Mouse (Mus musculus): ENCODE data around the gene Cnot11. TPM values are rescaled to one million over a fixed set of nuclear protein-coding genes. Genes with fewer than 3 reads are reported as not detected.
A peak's percentile ranks its signal among the peaks of the same experiment; 100 is the strongest.

Cnot11 gene
- 29.9 and 33.5 TPM in 2 replicates for polyA plus RNA-seq (2014; fragmentation: Nextera tagmentation; extraction: Ambion mirVana)

GRCm38 (mm10) chr1:39534831-39535230 lies at the start of gene Cnot11:
Cnot11 (plus strand) TSS chr1:39534992.
- Histone ChIP-seq H3K27me3 (ENCODE audit: control insufficient read depth, insufficient read depth, low read length) (no peaks in the 10 kb centered on the region), H3K4me3 (ENCODE audit: low read depth, low read length) (peak within 1 kb of the TSS; percentile 94), H3K4me1 (ENCODE audit: control insufficient read depth, insufficient read depth, low read length) (peaks cover 12% of the 10 kb centered on the region; the same call in 1 of the 2 replicates), H3K4me2 (ENCODE audit: low read depth) (peak within 1 kb of the TSS; percentile 85), H3K9me3 (ENCODE audit: control insufficient read depth, low read length) (no peaks in the 10 kb centered on the region), H3K27ac (ENCODE audit: low read depth, low read length) (peak within 1 kb of the TSS; percentile 87), H3K36me3 (ENCODE audit: control insufficient read depth, insufficient read depth, low read length) (peaks cover 1% of the 10 kb centered on the region), H3K9ac (ENCODE audit: low read length) (peak within 1 kb of the TSS; percentile 90)
- no peak for DNase-seq (ENCODE audit: low spot score)
- WGBS: 31% methylated on average over 13 of the region's 13 CpGs
- no peak for ATAC-seq (ENCODE audit: insufficient read depth, low FRiP score, low TSS enrichment)

GRCm38 (mm10) chr1:39487370-39487769 lies 47.4 kb upstream of the Cnot11 start:
- no peak overlapping the region for H3K9ac ChIP-seq (ENCODE audit: low read length)
- ATAC-seq (ENCODE audit: insufficient read depth, low FRiP score, low TSS enrichment): no peak
- no peaks in the 10 kb centered on the region for H3K4me1 ChIP-seq (ENCODE audit: control insufficient read depth, insufficient read depth, low read length)
- H3K9me3 ChIP-seq (ENCODE audit: control insufficient read depth, low read length): no peaks in the 10 kb centered on the region
- no peak for DNase-seq (ENCODE audit: low spot score)
- no peak overlapping the region for H3K4me2 ChIP-seq (ENCODE audit: low read depth)
- no peaks in the 10 kb centered on the region for H3K36me3 ChIP-seq (ENCODE audit: control insufficient read depth, insufficient read depth, low read length)
- no peaks in the 10 kb centered on the region for H3K27me3 ChIP-seq (ENCODE audit: control insufficient read depth, insufficient read depth, low read length)
- no peak overlapping the region for H3K4me3 ChIP-seq (ENCODE audit: low read depth, low read length)
- WGBS: 82% methylated on average over 3 of the region's 3 CpGs
- no peak overlapping the region for H3K27ac ChIP-seq (ENCODE audit: low read depth, low read length)

GRCm38 (mm10) chr1:39493165-39493564 lies 41.6 kb upstream of the Cnot11 start:
- no peaks in the 10 kb centered on the region for H3K27me3 ChIP-seq (ENCODE audit: control insufficient read depth, insufficient read depth, low read length)
- 90% methylated on average over 5 of the region's 5 CpGs for WGBS
- no peaks in the 10 kb centered on the region for H3K4me1 ChIP-seq (ENCODE audit: control insufficient read depth, insufficient read depth, low read length)
- DNase-seq (ENCODE audit: low spot score) (no peak), ATAC-seq (ENCODE audit: insufficient read depth, low FRiP score, low TSS enrichment) (no peak)
- no peaks in the 10 kb centered on the region for H3K36me3 ChIP-seq (ENCODE audit: control insufficient read depth, insufficient read depth, low read length)
- H3K4me2 ChIP-seq (ENCODE audit: low read depth): no peak overlapping the region
- H3K9me3 ChIP-seq (ENCODE audit: control insufficient read depth, low read length): no peaks in the 10 kb centered on the region
- H3K27ac ChIP-seq (ENCODE audit: low read depth, low read length): no peak overlapping the region
- H3K9ac ChIP-seq (ENCODE audit: low read length): no peak overlapping the region
- no peak overlapping the region for H3K4me3 ChIP-seq (ENCODE audit: low read depth, low read length)

- 87% methylated on average over 3 of the region's 3 CpGs for WGBS
- no peak for DNase-seq (ENCODE audit: low spot score)
- Histone ChIP-seq H3K4me3 (ENCODE audit: low read depth, low read length) (no peak overlapping the region), H3K4me1 (ENCODE audit: control insufficient read depth, insufficient read depth, low read length) (no peaks in the 10 kb centered on the region), H3K27ac (ENCODE audit: low read depth, low read length) (no peak overlapping the region), H3K4me2 (ENCODE audit: low read depth) (no peak overlapping the region), H3K27me3 (ENCODE audit: control insufficient read depth, insufficient read depth, low read length) (no peaks in the 10 kb centered on the region), H3K9ac (ENCODE audit: low read length) (no peak overlapping the region), H3K36me3 (ENCODE audit: control insufficient read depth, insufficient read depth, low read length) (no peaks in the 10 kb centered on the region), H3K9me3 (ENCODE audit: control insufficient read depth, low read length) (no peaks in the 10 kb centered on the region)
- no peak for ATAC-seq (ENCODE audit: insufficient read depth, low FRiP score, low TSS enrichment)
Observed at GRCm38 (mm10) chr1:39493664-39494063, 41.1 kb upstream of the Cnot11 start.

- Histone ChIP-seq H3K4me2 (ENCODE audit: low read depth) (no peak overlapping the region), H3K27me3 (ENCODE audit: control insufficient read depth, insufficient read depth, low read length) (no peaks in the 10 kb centered on the region)
- WGBS: 95% methylated on average over 4 of the region's 4 CpGs
Observed at GRCm38 (mm10) chr1:39496995-39497394, 37.8 kb upstream of the Cnot11 start.

GRCm38 (mm10) chr1:39497748-39498147 lies 37.0 kb upstream of the Cnot11 start:
- no peak overlapping the region for H3K27ac ChIP-seq (ENCODE audit: low read depth, low read length)
- 89% methylated on average over 11 of the region's 11 CpGs for WGBS

More at GRCm38 (mm10) chr1:39496995-39497394, 37.8 kb upstream of the Cnot11 start:
- Histone ChIP-seq H3K27ac (ENCODE audit: low read depth, low read length) (no peak overlapping the region), H3K9ac (ENCODE audit: low read length) (no peak overlapping the region), H3K4me1 (ENCODE audit: control insufficient read depth, insufficient read depth, low read length) (no peaks in the 10 kb centered on the region), H3K4me3 (ENCODE audit: low read depth, low read length) (no peak overlapping the region), H3K36me3 (ENCODE audit: control insufficient read depth, insufficient read depth, low read length) (no peaks in the 10 kb centered on the region), H3K9me3 (ENCODE audit: control insufficient read depth, low read length) (no peaks in the 10 kb centered on the region)
- ATAC-seq (ENCODE audit: insufficient read depth, low FRiP score, low TSS enrichment) (no peak), DNase-seq (ENCODE audit: low spot score) (no peak)

GRCm38 (mm10) chr1:39499485-39499941 lies 35.3 kb upstream of the Cnot11 start:
- Histone ChIP-seq H3K36me3 (ENCODE audit: control insufficient read depth, insufficient read depth, low read length) (no peaks in the 10 kb centered on the region), H3K9me3 (ENCODE audit: control insufficient read depth, low read length) (no peaks in the 10 kb centered on the region), H3K9ac (ENCODE audit: low read length) (no peak overlapping the region), H3K27me3 (ENCODE audit: control insufficient read depth, insufficient read depth, low read length) (no peaks in the 10 kb centered on the region), H3K27ac (ENCODE audit: low read depth, low read length) (no peak overlapping the region), H3K4me1 (ENCODE audit: control insufficient read depth, insufficient read depth, low read length) (no peaks in the 10 kb centered on the region), H3K4me2 (ENCODE audit: low read depth) (no peak overlapping the region), H3K4me3 (ENCODE audit: low read depth, low read length) (no peak overlapping the region)
- no peak for ATAC-seq (ENCODE audit: insufficient read depth, low FRiP score, low TSS enrichment)
- 93% methylated on average over 2 of the region's 2 CpGs for WGBS
- no peak for DNase-seq (ENCODE audit: low spot score)

More at GRCm38 (mm10) chr1:39497748-39498147, 37.0 kb upstream of the Cnot11 start:
- no peak overlapping the region for H3K4me3 ChIP-seq (ENCODE audit: low read depth, low read length)
- no peaks in the 10 kb centered on the region for H3K4me1 ChIP-seq (ENCODE audit: control insufficient read depth, insufficient read depth, low read length)
- no peaks in the 10 kb centered on the region for H3K9me3 ChIP-seq (ENCODE audit: control insufficient read depth, low read length)
- H3K27me3 ChIP-seq (ENCODE audit: control insufficient read depth, insufficient read depth, low read length): no peaks in the 10 kb centered on the region
- H3K36me3 ChIP-seq (ENCODE audit: control insufficient read depth, insufficient read depth, low read length): no peaks in the 10 kb centered on the region
- DNase-seq (ENCODE audit: low spot score): no peak
- no peak overlapping the region for H3K4me2 ChIP-seq (ENCODE audit: low read depth)
- H3K9ac ChIP-seq (ENCODE audit: low read length): no peak overlapping the region
- ATAC-seq (ENCODE audit: insufficient read depth, low FRiP score, low TSS enrichment): no peak

- Histone ChIP-seq H3K4me2 (ENCODE audit: low read depth) (no peak overlapping the region), H3K4me1 (ENCODE audit: control insufficient read depth, insufficient read depth, low read length) (no peaks in the 10 kb centered on the region), H3K27ac (ENCODE audit: low read depth, low read length) (no peak overlapping the region), H3K9me3 (ENCODE audit: control insufficient read depth, low read length) (no peaks in the 10 kb centered on the region), H3K27me3 (ENCODE audit: control insufficient read depth, insufficient read depth, low read length) (no peaks in the 10 kb centered on the region), H3K4me3 (ENCODE audit: low read depth, low read length) (no peak overlapping the region), H3K36me3 (ENCODE audit: control insufficient read depth, insufficient read depth, low read length) (no peaks in the 10 kb centered on the region), H3K9ac (ENCODE audit: low read length) (no peak overlapping the region)
- WGBS: 88% methylated on average over 17 of the region's 17 CpGs
- ATAC-seq (ENCODE audit: insufficient read depth, low FRiP score, low TSS enrichment): no peak
- no peak for DNase-seq (ENCODE audit: low spot score)
Observed at GRCm38 (mm10) chr1:39502817-39503633, 31.8 kb upstream of the Cnot11 start.

GRCm38 (mm10) chr1:39504261-39504660 lies 30.5 kb upstream of the Cnot11 start:
- Histone ChIP-seq H3K4me1 (ENCODE audit: control insufficient read depth, insufficient read depth, low read length) (no peaks in the 10 kb centered on the region), H3K4me2 (ENCODE audit: low read depth) (no peak overlapping the region), H3K36me3 (ENCODE audit: control insufficient read depth, insufficient read depth, low read length) (no peaks in the 10 kb centered on the region), H3K27me3 (ENCODE audit: control insufficient read depth, insufficient read depth, low read length) (no peaks in the 10 kb centered on the region), H3K27ac (ENCODE audit: low read depth, low read length) (no peak overlapping the region), H3K4me3 (ENCODE audit: low read depth, low read length) (no peak overlapping the region), H3K9ac (ENCODE audit: low read length) (no peak overlapping the region), H3K9me3 (ENCODE audit: control insufficient read depth, low read length) (no peaks in the 10 kb centered on the region)
- 16% methylated on average over 1 of the region's 1 CpGs for WGBS
- no peak for DNase-seq (ENCODE audit: low spot score)
- ATAC-seq (ENCODE audit: insufficient read depth, low FRiP score, low TSS enrichment): no peak

Measured in neural tube, embryonic 11.5 days (tissue).